Mouse (Mus musculus) brain, embryonic 14.5 days (tissue): ENCODE data around the gene Bpifb4.

Source experiments
- CTCF ChIP-seq: fragments of 200-500 bp; IDR thresholded peaks from 2 replicates; pipeline ENCODE4 v1.5.1; 2012; ENCODE audit warnings: inconsistent platforms, mild to moderate bottlenecking, moderate library complexity, borderline replicate concordance; ENCODE audit not compliant: insufficient read depth, insufficient read length; ENCODE audit errors: extremely low read depth
- POLR2A ChIP-seq: fragments of 200-500 bp; IDR thresholded peaks from 2 replicates; pipeline ENCODE4 v1.6.1; 2012; ENCODE audit warnings: mild to moderate bottlenecking, inconsistent platforms, borderline replicate concordance; ENCODE audit not compliant: poor library complexity, insufficient read depth, insufficient read length, severe bottlenecking; ENCODE audit errors: extremely low read depth

DNA sequence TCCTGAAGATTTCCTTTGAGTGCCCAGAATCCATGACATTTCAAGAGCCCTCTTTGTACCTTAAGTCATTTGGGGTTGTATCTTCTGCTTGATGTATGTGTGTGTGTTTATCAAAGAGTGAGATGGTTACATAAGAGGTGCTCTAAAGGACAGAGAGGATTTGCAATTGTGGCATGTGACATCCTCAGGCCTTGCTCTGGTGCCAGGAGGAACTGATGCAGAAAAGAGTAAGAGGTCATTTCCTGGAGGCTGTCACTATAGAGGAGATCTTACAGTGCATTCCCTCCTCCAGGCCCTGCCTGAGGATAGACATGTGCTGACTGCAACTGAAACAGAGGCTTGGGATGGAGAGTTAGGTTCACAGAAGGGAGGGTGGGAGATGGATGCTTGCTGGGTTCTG lies 63.0 kb downstream of the Bpifb4 start:
- TF ChIP-seq POLR2A (no peak), CTCF (no peak)
